Mouse (Mus musculus) monocyte, adult 5-6 weeks (primary cell): ENCODE data around the gene Cep295. TPM values are rescaled to one million over a fixed set of nuclear protein-coding genes. Genes with fewer than 3 reads are reported as not detected.

Experiments used
- ATAC-seq: fragments of 153-309, 156-312 bp; replicated peaks from 2 replicates; pipeline ENCODE4 v1.8.0; 2017; ENCODE audit warnings: mild to moderate bottlenecking; ENCODE audit not compliant: low TSS enrichment, insufficient number of reproducible peaks, severe bottlenecking, poor library complexity, low FRiP score
- total RNA-seq: library from RNA; stranded (forward); fragments of 200-1000, 200-491, 200-594 nt; gene quantifications from 3 replicates; pipeline ENCODE4 v1.2.3, GENCODE M21; 2017

Cep295 gene
- total RNA-seq, 1 experiment from 2014 or later = 35.3 TPM

- no peak for ATAC-seq
These were observed 79.2 kb downstream of the Cep295 start for GRCm38 (mm10) chr9:15278343-15278742.

- no peak for ATAC-seq
These were observed 80.7 kb downstream of the Cep295 start for GRCm38 (mm10) chr9:15276855-15277254.

GRCm38 (mm10) chr9:15273981-15274380 lies 83.6 kb downstream of the Cep295 start:
- ATAC-seq = no peak

Other genes with a start within 250 kb of the Cep295 start
- gene Hephl1, start 245.7 kb downstream of the Cep295 start, total RNA-seq = not detected in 3 replicates
- not detected in 3 replicates for gene Vstm5, start 118.7 kb downstream of the Cep295 start, total RNA-seq
- 30.7 to 46.5 TPM (median 45.6 TPM) in 3 replicates for gene Med17, start 77.9 kb downstream of the Cep295 start, total RNA-seq
- 607 to 978 TPM (median 864 TPM) in 3 replicates for gene Taf1d, start 51.6 kb downstream of the Cep295 start, total RNA-seq
- 7.0 to 15.9 TPM (median 14.3 TPM) in 3 replicates for gene 4931406C07Rik, start 51.3 kb downstream of the Cep295 start, total RNA-seq
- 1.8 to 2.1 TPM in 2 of 3 replicates, not detected in the other for gene Smco4, start 135.6 kb upstream of the Cep295 start, total RNA-seq